Mouse (Mus musculus): ENCODE results near the gene Ccdc63. TPM values are rescaled to one million over a fixed set of nuclear protein-coding genes. Genes with fewer than 3 reads are reported as not detected.

Gene Ccdc63
- total RNA-seq (2015) (1.1 and 1.8 TPM in 2 replicates), total RNA-seq (2017) (1.3 and 3.5 TPM in 2 replicates)

- no peak for ATAC-seq (ENCODE audit: poor library complexity, severe bottlenecking)
These were observed at the start of gene Ccdc63 for GRCm38 (mm10) chr5:122140723-122141122. Gene Ccdc63, minus strand, starts transcription at chr5:122140823.

- ATAC-seq (ENCODE audit: poor library complexity, severe bottlenecking): no peak
These were observed 48.5 kb upstream of the Ccdc63 start for GRCm38 (mm10) chr5:122189115-122189514.

- ATAC-seq (ENCODE audit: poor library complexity, severe bottlenecking): peak; percentile 74
These were observed 44.2 kb upstream of the Ccdc63 start for GRCm38 (mm10) chr5:122184858-122185257.

GRCm38 (mm10) chr5:122184283-122184806, 43.7 kb upstream of the Ccdc63 start:
- ATAC-seq (ENCODE audit: poor library complexity, severe bottlenecking): no peak

- peak; percentile 67 for ATAC-seq (ENCODE audit: poor library complexity, severe bottlenecking)
These were observed 39.0 kb upstream of the Ccdc63 start for GRCm38 (mm10) chr5:122179665-122180064.

- ATAC-seq (ENCODE audit: poor library complexity, severe bottlenecking): peak; percentile 70
These were observed 35.8 kb upstream of the Ccdc63 start for GRCm38 (mm10) chr5:122176398-122176797.

- ATAC-seq (ENCODE audit: poor library complexity, severe bottlenecking): no peak
These were observed 35.3 kb upstream of the Ccdc63 start for GRCm38 (mm10) chr5:122175961-122176360.

GRCm38 (mm10) chr5:122175402-122175801, 34.8 kb upstream of the Ccdc63 start:
- ATAC-seq (ENCODE audit: poor library complexity, severe bottlenecking): no peak

GRCm38 (mm10) chr5:122171058-122171457, 30.4 kb upstream of the Ccdc63 start:
- ATAC-seq (ENCODE audit: poor library complexity, severe bottlenecking): no peak

- ATAC-seq (ENCODE audit: poor library complexity, severe bottlenecking): no peak
These were observed 27.9 kb upstream of the Ccdc63 start for GRCm38 (mm10) chr5:122168344-122169069.

GRCm38 (mm10) chr5:122166636-122167161, 26.1 kb upstream of the Ccdc63 start:
- peak; percentile 49; the same call in 1 of the 2 replicates for ATAC-seq (ENCODE audit: poor library complexity, severe bottlenecking)

- no peak for ATAC-seq (ENCODE audit: poor library complexity, severe bottlenecking)
These were observed 24.8 kb upstream of the Ccdc63 start for GRCm38 (mm10) chr5:122165233-122165915.

- no peak for ATAC-seq (ENCODE audit: poor library complexity, severe bottlenecking)
These were observed 23.4 kb upstream of the Ccdc63 start for GRCm38 (mm10) chr5:122164011-122164410.

GRCm38 (mm10) chr5:122163194-122163593, 22.6 kb upstream of the Ccdc63 start:
- no peak for ATAC-seq (ENCODE audit: poor library complexity, severe bottlenecking)

GRCm38 (mm10) chr5:122158557-122159515, 18.2 kb upstream of the Ccdc63 start:
- ATAC-seq (ENCODE audit: poor library complexity, severe bottlenecking): no peak

GRCm38 (mm10) chr5:122157827-122158381, 17.3 kb upstream of the Ccdc63 start, which contains the start of gene Ppp1cc:
Gene Ppp1cc, plus strand, starts transcription at chr5:122158278.
- ATAC-seq (ENCODE audit: poor library complexity, severe bottlenecking): peak; percentile 93

- no peak for ATAC-seq (ENCODE audit: poor library complexity, severe bottlenecking)
These were observed 15.9 kb upstream of the Ccdc63 start for GRCm38 (mm10) chr5:122156486-122156885.

- no peak for ATAC-seq (ENCODE audit: poor library complexity, severe bottlenecking)
These were observed 15.0 kb upstream of the Ccdc63 start for GRCm38 (mm10) chr5:122155613-122156012.

GRCm38 (mm10) chr5:122154782-122155181, 14.2 kb upstream of the Ccdc63 start:
- no peak for ATAC-seq (ENCODE audit: poor library complexity, severe bottlenecking)

GRCm38 (mm10) chr5:122154006-122154405, 13.4 kb upstream of the Ccdc63 start:
- ATAC-seq (ENCODE audit: poor library complexity, severe bottlenecking): no peak
